Mouse (Mus musculus): ENCODE data around the gene Tmem170b. TPM values are rescaled to one million over a fixed set of nuclear protein-coding genes. Genes with fewer than 3 reads are reported as not detected.

Tmem170b gene
- total and polyA plus RNA-seq, 2 experiments from 2014 or later = 5.3 to 8.1 TPM

DNA sequence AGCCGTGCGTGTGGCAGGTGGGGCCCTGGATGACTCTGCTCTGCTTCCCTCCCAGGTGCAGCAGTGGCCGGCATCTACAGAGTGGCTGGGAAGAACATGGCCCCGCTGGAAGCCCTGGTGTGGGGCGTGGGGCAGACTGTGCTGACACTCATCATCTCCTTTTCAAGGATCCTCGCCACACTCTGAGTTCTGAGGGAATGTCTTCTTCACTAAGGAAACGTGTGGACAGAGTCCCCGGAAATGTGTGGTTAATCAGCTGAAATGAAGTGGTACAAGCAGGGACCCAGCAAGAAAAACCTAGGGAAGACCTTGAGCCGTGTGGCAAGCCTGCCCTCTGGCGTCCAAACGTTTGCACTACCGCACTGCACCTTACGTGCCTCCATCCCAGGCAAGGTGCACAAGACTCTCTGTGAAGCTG is 28.7 kb downstream of the Tmem170b start:
- Histone ChIP-seq H3K36me3 (replicated peaks; ENCODE audit: control insufficient read depth, insufficient read depth, low read length) (0 out of 2 replicates have a peak, but pooled peaks cover 4% of the 10 kb centered on the region), H3K4me2 (ENCODE audit: low read depth, low read length) (no peak overlapping the region), H3K4me3 (ENCODE audit: low read depth, low read length) (no peak overlapping the region), H3K9ac (replicated peaks; ENCODE audit: low read depth, low read length) (no peak overlapping the region), H3K27me3 (ENCODE audit: control insufficient read depth, insufficient read depth, low read length) (no peaks in the 10 kb centered on the region), H3K9me3 (replicated peaks; ENCODE audit: control insufficient read depth, low read length) (no peaks in the 10 kb centered on the region), H3K4me1 (ENCODE audit: control insufficient read depth, insufficient read depth) (no peaks in the 10 kb centered on the region), H3K27ac (ENCODE audit: low read depth) (no peak overlapping the region)
- ATAC-seq (ENCODE audit: insufficient read depth, low read depth) = peak; percentile 79
- TF ChIP-seq CTCF (IDR thresholded peaks at IDR 0.05; ENCODE audit: low read depth) (peak; percentile 93), EP300 (IDR thresholded peaks at IDR 0.05; ENCODE audit: low read depth) (no peak)
- 29% methylated on average over 13 of the region's 13 CpGs for WGBS
- no peak for DNase-seq (ENCODE audit: low spot score)

DNA sequence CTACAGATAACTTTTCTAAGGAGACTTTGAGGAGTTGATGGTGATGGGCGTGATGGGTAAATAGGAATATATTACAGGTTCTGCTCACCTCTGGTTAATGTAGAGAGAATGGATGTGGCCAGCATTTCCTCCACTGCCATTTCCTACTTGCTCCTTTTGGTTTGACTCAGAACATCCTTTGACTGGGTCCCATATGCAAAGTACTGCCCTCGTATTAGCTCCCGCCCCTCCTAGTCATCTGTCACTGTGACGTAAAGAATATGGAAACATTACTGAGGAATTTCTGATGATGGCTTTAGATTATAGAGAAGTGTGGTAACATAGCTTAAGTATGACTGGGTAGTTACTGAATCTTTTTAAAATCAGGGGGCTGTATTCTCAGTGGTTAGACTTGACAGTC is 32.4 kb downstream of the Tmem170b start:
- no peaks in the 10 kb centered on the region for H3K4me1 ChIP-seq (ENCODE audit: control insufficient read depth, insufficient read depth)
- DNase-seq (ENCODE audit: low spot score) = no peak
- H3K27me3 ChIP-seq (ENCODE audit: control insufficient read depth, insufficient read depth, low read length) = no peaks in the 10 kb centered on the region
- TF ChIP-seq EP300 (IDR thresholded peaks at IDR 0.05; ENCODE audit: low read depth) (no peak), CTCF (IDR thresholded peaks at IDR 0.05; ENCODE audit: low read depth) (no peak)
- no peak overlapping the region for H3K4me3 ChIP-seq (ENCODE audit: low read depth, low read length)
- no peaks in the 10 kb centered on the region for H3K9me3 ChIP-seq (replicated peaks; ENCODE audit: control insufficient read depth, low read length)
- H3K27ac ChIP-seq (ENCODE audit: low read depth) = no peak overlapping the region
- no peak for ATAC-seq (ENCODE audit: insufficient read depth, low read depth)
- H3K4me2 ChIP-seq (ENCODE audit: low read depth, low read length) = no peak overlapping the region
- H3K9ac ChIP-seq (replicated peaks; ENCODE audit: low read depth, low read length) = no peak overlapping the region
- 0 out of 2 replicates have a peak, but pooled peaks cover 4% of the 10 kb centered on the region for H3K36me3 ChIP-seq (replicated peaks; ENCODE audit: control insufficient read depth, insufficient read depth, low read length)
- 81% methylated on average over 4 of the region's 4 CpGs for WGBS

DNA sequence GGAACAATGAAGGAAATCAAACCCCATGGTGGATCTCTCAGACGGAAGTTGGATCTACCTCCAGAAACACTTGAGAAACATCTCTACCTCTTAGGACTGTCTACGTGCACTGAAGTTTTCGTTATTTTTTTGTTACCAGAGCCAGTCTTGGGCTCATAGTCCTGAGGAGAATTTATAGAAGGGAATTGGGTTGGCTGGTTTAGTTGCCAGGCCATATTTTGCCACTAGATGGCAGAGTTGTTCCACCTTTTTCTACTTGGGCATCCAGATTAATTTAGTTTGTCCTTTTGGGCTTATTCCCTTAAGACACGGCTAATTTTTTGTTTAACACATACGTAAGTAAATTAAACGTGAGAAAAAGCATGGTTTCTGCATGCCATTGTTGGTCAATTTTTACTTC is 37.1 kb downstream of the Tmem170b start:
- DNase-seq (ENCODE audit: low spot score) (peak; percentile 54), ATAC-seq (ENCODE audit: insufficient read depth, low read depth) (no peak)
- H3K4me2 ChIP-seq (ENCODE audit: low read depth, low read length) = no peak overlapping the region
- H3K27me3 ChIP-seq (ENCODE audit: control insufficient read depth, insufficient read depth, low read length) = no peaks in the 10 kb centered on the region
- TF ChIP-seq CTCF (IDR thresholded peaks at IDR 0.05; ENCODE audit: low read depth) = peak; percentile 71
- TF ChIP-seq EP300 (IDR thresholded peaks at IDR 0.05; ENCODE audit: low read depth) = no peak
- H3K36me3 ChIP-seq (replicated peaks; ENCODE audit: control insufficient read depth, insufficient read depth, low read length) = no peaks in the 10 kb centered on the region
- no peak overlapping the region for H3K9ac ChIP-seq (replicated peaks; ENCODE audit: low read depth, low read length)
- peaks cover 7% of the 10 kb centered on the region; the same call in 1 of the 2 replicates for H3K4me1 ChIP-seq (ENCODE audit: control insufficient read depth, insufficient read depth)
- peak overlapping the region; percentile 97; the same call in 1 of the 2 replicates for H3K27ac ChIP-seq (ENCODE audit: low read depth)
- no peaks in the 10 kb centered on the region for H3K9me3 ChIP-seq (replicated peaks; ENCODE audit: control insufficient read depth, low read length)
- no peak overlapping the region for H3K4me3 ChIP-seq (ENCODE audit: low read depth, low read length)
- 11% methylated on average over 6 of the region's 6 CpGs for WGBS

DNA sequence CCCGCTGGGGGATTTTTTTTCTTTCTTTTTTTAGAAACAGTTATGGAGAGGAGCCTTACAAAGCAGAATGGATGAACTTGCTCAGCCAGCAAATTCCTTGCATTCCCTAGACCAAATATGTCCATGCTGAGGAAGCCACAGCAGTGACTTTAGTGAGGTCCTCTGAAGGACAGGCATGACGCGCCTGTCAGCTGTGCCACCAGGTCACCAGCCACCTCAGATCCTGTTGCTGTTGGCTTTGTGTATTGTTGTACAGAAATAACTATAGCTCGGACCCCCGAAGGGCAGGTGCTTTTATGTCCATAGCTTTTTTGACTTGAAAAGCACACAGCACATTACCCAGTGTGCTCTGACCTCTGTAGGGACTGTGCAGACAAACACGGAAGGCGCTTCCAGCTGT is 38.1 kb downstream of the Tmem170b start:
- Histone ChIP-seq H3K27me3 (ENCODE audit: control insufficient read depth, insufficient read depth, low read length) (no peaks in the 10 kb centered on the region), H3K4me1 (ENCODE audit: control insufficient read depth, insufficient read depth) (peaks cover 10% of the 10 kb centered on the region), H3K9ac (replicated peaks; ENCODE audit: low read depth, low read length) (no peak overlapping the region), H3K36me3 (replicated peaks; ENCODE audit: control insufficient read depth, insufficient read depth, low read length) (no peaks in the 10 kb centered on the region), H3K4me3 (ENCODE audit: low read depth, low read length) (no peak overlapping the region), H3K4me2 (ENCODE audit: low read depth, low read length) (no peak overlapping the region), H3K27ac (ENCODE audit: low read depth) (peak overlapping the region; percentile 97), H3K9me3 (replicated peaks; ENCODE audit: control insufficient read depth, low read length) (no peaks in the 10 kb centered on the region)
- DNase-seq (ENCODE audit: low spot score) = peak; percentile 92
- 15% methylated on average over 7 of the region's 7 CpGs for WGBS
- TF ChIP-seq CTCF (IDR thresholded peaks at IDR 0.05; ENCODE audit: low read depth) (no peak), EP300 (IDR thresholded peaks at IDR 0.05; ENCODE audit: low read depth) (peak; percentile 71; the same call in 1 of the 2 replicates)
- peak; percentile 96 for ATAC-seq (ENCODE audit: insufficient read depth, low read depth)

DNA sequence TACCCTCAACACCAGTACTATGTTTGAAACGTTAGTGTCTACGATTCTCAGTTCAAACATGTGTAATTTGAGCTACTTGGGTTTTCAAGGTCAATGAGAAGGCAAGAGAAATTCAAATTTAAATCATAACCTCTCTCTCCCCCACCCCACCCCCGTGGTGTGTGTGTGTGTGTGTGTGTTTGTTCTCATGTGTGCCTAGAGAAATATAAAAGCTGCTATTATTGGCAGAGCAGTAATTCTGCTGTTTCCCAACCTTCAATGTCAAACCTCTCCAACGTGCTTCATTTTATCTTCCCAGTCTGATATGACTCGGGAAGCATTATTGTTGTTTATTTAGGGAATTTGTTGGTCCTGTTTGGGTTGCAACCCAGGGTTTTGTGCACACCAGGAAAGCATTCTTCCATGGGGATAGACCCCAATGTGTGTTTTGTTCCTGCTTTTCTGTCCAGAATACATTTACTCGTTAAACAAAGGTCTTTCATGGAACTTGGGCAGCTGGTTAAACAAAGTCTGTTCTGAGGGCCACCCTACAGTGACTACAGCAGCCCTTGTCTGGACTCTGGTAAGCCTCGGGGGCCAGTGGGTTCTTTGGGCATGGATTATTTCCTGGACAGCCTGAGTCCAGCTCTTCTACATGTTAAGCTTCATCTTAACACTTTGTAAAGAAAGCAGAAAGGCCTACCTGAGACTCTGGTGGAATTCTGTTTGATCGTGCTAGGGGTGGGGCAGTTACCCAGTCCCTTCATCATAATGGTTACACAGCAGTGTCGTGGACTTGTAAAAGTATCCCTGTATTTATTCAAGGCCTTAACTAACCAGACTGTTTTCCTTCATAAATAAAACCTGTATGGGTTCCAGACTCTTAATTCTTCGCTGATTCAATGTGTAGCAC is 39.1 kb downstream of the Tmem170b start:
- no peak overlapping the region for H3K9ac ChIP-seq (replicated peaks; ENCODE audit: low read depth, low read length)
- 50% methylated on average over 10 of the region's 10 CpGs for WGBS

More for the DNA sequence above, 39.1 kb downstream of the Tmem170b start:
- Histone ChIP-seq H3K27me3 (ENCODE audit: control insufficient read depth, insufficient read depth, low read length) (no peaks in the 10 kb centered on the region), H3K36me3 (replicated peaks; ENCODE audit: control insufficient read depth, insufficient read depth, low read length) (no peaks in the 10 kb centered on the region), H3K27ac (ENCODE audit: low read depth) (peak overlapping the region; percentile 97), H3K4me1 (ENCODE audit: control insufficient read depth, insufficient read depth) (peaks cover 12% of the 10 kb centered on the region), H3K4me2 (ENCODE audit: low read depth, low read length) (no peak overlapping the region), H3K9me3 (replicated peaks; ENCODE audit: control insufficient read depth, low read length) (no peaks in the 10 kb centered on the region), H3K4me3 (ENCODE audit: low read depth, low read length) (no peak overlapping the region)
- no peak for TF ChIP-seq EP300 (IDR thresholded peaks at IDR 0.05; ENCODE audit: low read depth)
- TF ChIP-seq CTCF (IDR thresholded peaks at IDR 0.05; ENCODE audit: low read depth) = no peak
- DNase-seq (ENCODE audit: low spot score) (no peak), ATAC-seq (ENCODE audit: insufficient read depth, low read depth) (no peak)

Data from heart, postnatal 0 days (tissue).